Mouse (Mus musculus) retina, postnatal 7 days (tissue): ENCODE results near the gene Vmn2r101.

ENCODE experiments used
- DNase-seq: peaks from one replicate; pipeline ENCODE4 v3.0.0-alpha.2; 2012; ENCODE audit warnings: low read depth, low spot score

The Vmn2r101 gene

DNA sequence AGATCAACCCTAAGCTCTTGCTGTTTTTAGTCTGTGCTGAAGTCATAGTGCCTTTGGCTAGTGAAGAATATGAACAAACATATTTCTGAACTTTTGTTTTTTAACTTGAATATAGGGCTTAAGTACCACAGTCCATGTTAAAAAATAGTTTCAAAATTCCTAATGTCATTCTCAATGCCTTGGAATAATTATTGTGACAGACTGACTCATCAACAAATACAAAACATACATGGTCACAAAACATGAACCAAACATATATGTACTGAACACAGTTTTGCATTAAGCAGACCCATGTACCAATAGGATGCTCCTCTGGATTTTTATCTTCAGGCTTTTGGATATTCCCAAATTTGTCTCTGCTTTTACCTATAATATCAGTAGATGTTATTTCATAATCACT lies at the start of gene Vmn2r101:
Gene Vmn2r101, plus strand, starts transcription at position 301 of the 400 bp plus-strand sequence.
- no peak for DNase-seq

- DNase-seq, result no peak
Observed at GRCm38 (mm10) chr17:19629328-19629727, 52.3 kb downstream of the Vmn2r101 start.

GRCm38 (mm10) chr17:19658447-19658846 lies 81.4 kb downstream of the Vmn2r101 start:
- DNase-seq, result no peak

DNA sequence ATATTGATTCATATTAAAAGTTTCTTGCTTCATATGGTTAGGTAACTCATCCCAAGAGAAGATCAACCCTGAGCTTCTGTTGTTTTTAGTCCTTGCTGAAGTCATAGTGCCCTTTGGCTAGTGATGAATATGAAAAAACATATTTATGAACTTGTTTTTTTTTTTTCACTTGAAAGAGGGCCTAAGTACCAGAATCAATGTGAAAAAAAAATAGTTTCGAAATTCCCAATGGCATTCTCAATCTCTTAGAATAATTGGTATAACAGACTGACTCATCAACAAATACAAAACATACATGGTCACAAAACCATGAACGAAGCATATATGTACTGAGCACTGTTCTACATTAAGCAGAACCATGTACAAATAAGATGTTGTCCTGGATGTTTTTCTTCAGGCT lies 83.0 kb downstream of the Vmn2r101 start, which contains the start of gene Vmn2r102:
Gene Vmn2r102, plus strand, starts transcription at position 301 of the 400 bp plus-strand sequence.
- DNase-seq, result no peak
